Mouse (Mus musculus): ENCODE results near the gene Bves. TPM values are rescaled to one million over a fixed set of nuclear protein-coding genes. Genes with fewer than 3 reads are reported as not detected.

The Bves gene
- polyA plus RNA-seq, 1 experiment from 2014 or later, result 1.9 TPM

DNA sequence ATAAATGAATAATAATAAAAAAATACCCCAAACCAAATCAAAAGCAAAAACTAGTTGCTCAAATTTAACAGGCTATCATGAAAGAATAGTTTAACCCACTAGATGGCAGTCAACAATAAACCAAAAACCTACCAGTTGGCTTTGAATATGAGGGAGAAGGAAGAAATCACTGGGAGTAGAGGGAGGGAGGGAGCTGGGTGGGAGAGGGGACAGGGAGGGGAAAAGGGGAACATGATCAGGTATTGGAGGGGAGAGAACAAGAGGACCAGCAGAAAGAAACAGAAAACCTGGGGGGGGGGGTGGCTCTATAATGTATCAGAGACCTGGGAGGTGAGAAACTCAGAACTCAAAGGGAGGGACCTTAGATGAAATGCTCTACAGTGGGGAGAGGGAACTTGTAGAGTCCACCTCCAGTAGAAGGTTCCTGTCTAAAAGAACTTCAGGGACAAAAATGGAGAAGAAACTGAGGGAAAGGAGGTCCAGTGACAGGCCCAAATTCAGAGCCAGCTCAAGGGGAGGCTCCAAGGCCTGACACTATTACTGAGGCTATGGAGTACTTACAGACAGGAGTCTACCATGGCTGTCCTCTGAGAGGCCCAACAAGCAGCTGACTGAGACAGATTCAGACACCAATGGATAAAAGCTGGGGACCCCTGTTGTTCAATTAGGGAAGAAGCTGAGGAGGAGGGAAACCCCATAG, 46.5 kb downstream of the Bves start:
- no peak for ATAC-seq (ENCODE audit: low FRiP score, low TSS enrichment)
- Histone ChIP-seq H3K27ac (ENCODE audit: low read length) (no peak overlapping the region), H3K27me3 (ENCODE audit: insufficient read depth, low read length) (no peaks in the 10 kb centered on the region)

DNA sequence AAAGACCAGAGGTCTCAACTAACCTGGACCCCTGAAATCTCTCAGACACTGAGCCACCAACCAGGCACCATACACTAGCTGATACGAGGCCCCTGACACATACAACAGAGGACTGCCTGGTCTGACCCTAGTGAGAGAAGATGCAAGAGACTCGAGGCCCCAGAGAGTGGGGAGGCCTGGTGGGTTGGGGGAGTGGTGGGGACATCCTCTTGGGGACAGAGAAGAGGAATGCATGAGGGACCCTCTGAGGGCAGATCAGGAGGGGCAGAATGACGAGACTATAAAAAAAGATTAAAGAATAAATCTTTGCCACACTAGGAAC, 47.0 kb downstream of the Bves start:
- Histone ChIP-seq H3K27ac (ENCODE audit: low read length) (no peak overlapping the region), H3K27me3 (ENCODE audit: insufficient read depth, low read length) (no peaks in the 10 kb centered on the region), H3K9ac (replicated peaks; ENCODE audit: low read length) (no peak overlapping the region), H3K4me3 (ENCODE audit: low read length) (no peak overlapping the region), H3K36me3 (ENCODE audit: insufficient read depth, low read length) (no peaks in the 10 kb centered on the region), H3K9me3 (ENCODE audit: low read length) (no peaks in the 10 kb centered on the region), H3K4me1 (ENCODE audit: insufficient read depth, low read length) (no peaks in the 10 kb centered on the region), H3K4me2 (replicated peaks; ENCODE audit: low read depth, low read length) (no peak overlapping the region)
- ATAC-seq (ENCODE audit: low FRiP score, low TSS enrichment), result no peak
- WGBS, result 47% methylated on average over 3 of the region's 3 CpGs

More for the DNA sequence above, 46.5 kb downstream of the Bves start:
- Histone ChIP-seq H3K9ac (replicated peaks; ENCODE audit: low read length) (no peak overlapping the region), H3K4me3 (ENCODE audit: low read length) (no peak overlapping the region), H3K36me3 (ENCODE audit: insufficient read depth, low read length) (no peaks in the 10 kb centered on the region), H3K9me3 (ENCODE audit: low read length) (no peaks in the 10 kb centered on the region), H3K4me1 (ENCODE audit: insufficient read depth, low read length) (no peaks in the 10 kb centered on the region), H3K4me2 (replicated peaks; ENCODE audit: low read depth, low read length) (no peak overlapping the region)

DNA sequence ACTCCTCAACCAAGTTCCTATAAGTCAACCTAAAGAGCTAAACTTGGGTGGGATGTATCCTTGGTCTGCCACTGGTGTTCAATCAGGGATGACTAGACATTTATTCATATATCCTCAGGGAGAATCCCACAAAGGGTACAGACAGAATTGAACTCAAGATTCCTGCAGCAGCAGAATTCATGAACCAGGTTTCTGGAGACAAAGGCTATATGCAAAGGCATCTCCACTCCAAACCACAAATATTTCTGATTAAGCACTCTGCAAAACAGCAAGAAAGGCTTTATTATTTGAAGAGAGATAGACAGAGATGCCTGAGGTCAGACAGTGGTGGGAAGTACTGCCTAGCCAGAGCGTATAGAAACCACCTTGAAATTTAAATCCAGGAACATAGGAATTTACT, 62.6 kb downstream of the Bves start:
- Histone ChIP-seq H3K4me1 (ENCODE audit: insufficient read depth, low read length) (no peaks in the 10 kb centered on the region), H3K9ac (replicated peaks; ENCODE audit: low read length) (no peak overlapping the region), H3K9me3 (ENCODE audit: low read length) (no peaks in the 10 kb centered on the region), H3K36me3 (ENCODE audit: insufficient read depth, low read length) (no peaks in the 10 kb centered on the region), H3K4me3 (ENCODE audit: low read length) (no peak overlapping the region), H3K4me2 (replicated peaks; ENCODE audit: low read depth, low read length) (no peak overlapping the region), H3K27ac (ENCODE audit: low read length) (no peak overlapping the region), H3K27me3 (ENCODE audit: insufficient read depth, low read length) (no peaks in the 10 kb centered on the region)
- WGBS, result 79% methylated on average over 1 of the region's 1 CpGs
- no peak for ATAC-seq (ENCODE audit: low FRiP score, low TSS enrichment)

DNA sequence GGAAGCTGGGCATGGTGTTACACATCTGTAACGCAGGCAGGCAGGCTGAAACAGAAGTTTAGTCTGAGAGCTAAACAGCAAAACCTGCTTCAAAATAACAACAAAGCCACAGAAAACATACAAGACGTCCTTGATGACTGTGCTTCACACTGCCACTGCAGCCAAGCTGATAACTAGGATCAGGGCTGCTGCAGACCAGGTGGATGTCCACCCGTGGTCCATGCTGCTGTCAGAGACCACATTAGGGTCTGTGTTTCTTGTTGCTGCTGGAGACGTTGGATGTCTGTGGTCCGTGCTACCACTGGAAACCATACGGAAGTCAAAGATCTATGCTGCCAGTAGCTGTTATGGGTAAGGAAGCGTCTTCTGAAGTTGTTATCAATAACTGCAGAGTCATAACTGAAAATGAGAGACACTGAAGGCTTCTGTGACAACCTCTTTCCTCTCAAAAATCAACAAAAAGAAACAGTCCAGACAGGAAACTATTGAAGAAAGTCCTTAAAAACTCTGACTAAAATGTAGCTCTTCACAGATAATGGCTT, 64.2 kb downstream of the Bves start:
- no peaks in the 10 kb centered on the region for H3K27me3 ChIP-seq (ENCODE audit: insufficient read depth, low read length)
- no peaks in the 10 kb centered on the region for H3K36me3 ChIP-seq (ENCODE audit: insufficient read depth, low read length)
- ATAC-seq (ENCODE audit: low FRiP score, low TSS enrichment), result no peak
- H3K9ac ChIP-seq (replicated peaks; ENCODE audit: low read length), result no peak overlapping the region
- H3K9me3 ChIP-seq (ENCODE audit: low read length), result no peaks in the 10 kb centered on the region
- WGBS, result 50% methylated on average over 7 of the region's 7 CpGs
- H3K4me2 ChIP-seq (replicated peaks; ENCODE audit: low read depth, low read length), result no peak overlapping the region
- no peak overlapping the region for H3K4me3 ChIP-seq (ENCODE audit: low read length)
- H3K27ac ChIP-seq (ENCODE audit: low read length), result no peak overlapping the region
- H3K4me1 ChIP-seq (ENCODE audit: insufficient read depth, low read length), result no peaks in the 10 kb centered on the region

DNA sequence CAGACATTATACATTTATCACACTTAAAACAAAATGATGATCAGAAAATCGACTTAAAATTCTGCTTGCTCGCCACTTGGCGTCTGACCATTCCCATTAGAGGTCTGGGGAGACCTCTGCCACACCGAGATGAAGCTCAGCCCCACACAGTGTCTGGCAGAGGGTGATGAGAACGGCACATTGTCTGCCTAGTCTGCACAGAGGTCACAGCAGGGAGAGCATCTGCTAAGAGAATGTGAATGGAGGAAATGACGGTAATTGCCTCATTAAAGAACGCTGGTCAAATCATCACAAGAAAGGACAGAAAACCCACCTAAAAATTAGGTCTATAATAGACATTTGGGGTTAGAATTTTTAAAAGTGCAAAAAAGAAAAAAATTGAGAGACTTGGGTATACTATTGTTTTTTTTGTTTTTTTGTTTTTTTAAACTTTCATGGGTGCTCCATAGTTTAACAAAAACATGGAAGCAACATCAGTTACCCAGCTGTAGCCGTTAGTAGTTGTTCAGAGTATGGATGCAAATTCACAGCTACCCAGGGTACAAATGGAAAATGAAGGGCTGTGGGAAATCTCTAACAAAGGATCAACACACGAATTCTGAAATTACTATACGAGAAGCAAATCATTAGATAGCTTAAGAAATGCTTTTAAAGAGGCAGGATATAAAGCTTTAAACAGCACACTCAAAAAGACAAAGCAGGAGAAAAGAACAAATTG, 75.2 kb downstream of the Bves start:
- Histone ChIP-seq H3K27me3 (ENCODE audit: insufficient read depth, low read length) (no peaks in the 10 kb centered on the region), H3K4me3 (ENCODE audit: low read length) (no peak overlapping the region), H3K9ac (replicated peaks; ENCODE audit: low read length) (no peak overlapping the region), H3K27ac (ENCODE audit: low read length) (no peak overlapping the region), H3K4me2 (replicated peaks; ENCODE audit: low read depth, low read length) (no peak overlapping the region), H3K36me3 (ENCODE audit: insufficient read depth, low read length) (no peaks in the 10 kb centered on the region), H3K9me3 (ENCODE audit: low read length) (no peaks in the 10 kb centered on the region), H3K4me1 (ENCODE audit: insufficient read depth, low read length) (no peaks in the 10 kb centered on the region)
- no peak for ATAC-seq (ENCODE audit: low FRiP score, low TSS enrichment)
- WGBS, result 37% methylated on average over 10 of the region's 10 CpGs

DNA sequence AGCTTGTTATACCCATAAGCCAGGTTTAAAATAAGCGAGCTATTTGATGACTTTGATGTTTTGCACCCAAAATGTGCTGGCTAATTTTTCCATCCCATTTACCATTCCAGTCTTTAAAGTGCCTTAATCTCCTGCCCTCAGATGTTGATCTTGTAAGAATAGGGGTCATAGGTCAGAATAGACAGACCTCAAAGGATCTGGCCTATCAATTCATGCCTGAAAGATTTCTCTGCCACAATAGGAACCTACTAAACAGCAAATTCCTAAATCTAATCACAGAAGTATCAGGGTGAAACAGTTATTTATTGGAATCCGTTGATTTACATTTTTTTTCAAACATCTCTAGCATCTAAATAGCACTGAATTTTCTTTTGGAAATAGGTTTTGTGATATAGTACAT, 76.2 kb downstream of the Bves start:
- 67% methylated on average over 2 of the region's 2 CpGs for WGBS
- H3K36me3 ChIP-seq (ENCODE audit: insufficient read depth, low read length), result no peaks in the 10 kb centered on the region

DNA sequence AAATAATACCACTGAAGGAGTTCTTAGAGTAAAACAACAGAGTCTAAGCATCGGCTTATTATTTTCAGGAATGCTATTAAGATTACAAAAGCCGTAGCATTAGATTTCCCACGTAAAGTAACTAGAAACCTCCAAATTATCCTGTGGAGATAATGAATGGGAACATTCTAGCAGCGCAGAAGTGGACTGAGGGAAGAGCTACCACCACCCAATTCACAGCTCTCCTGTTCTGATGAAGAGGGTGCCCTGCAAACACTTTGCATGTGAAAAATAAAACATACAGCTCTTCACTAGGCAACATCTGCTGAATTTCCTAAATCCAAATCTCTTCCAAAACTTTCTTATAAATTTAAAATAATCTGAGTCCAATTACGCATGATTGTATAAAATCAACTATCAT, 76.6 kb downstream of the Bves start:
- 68% methylated on average over 5 of the region's 5 CpGs for WGBS
- Histone ChIP-seq H3K4me3 (ENCODE audit: low read length) (no peak overlapping the region), H3K4me1 (ENCODE audit: insufficient read depth, low read length) (no peaks in the 10 kb centered on the region), H3K9me3 (ENCODE audit: low read length) (no peaks in the 10 kb centered on the region), H3K9ac (replicated peaks; ENCODE audit: low read length) (no peak overlapping the region), H3K4me2 (replicated peaks; ENCODE audit: low read depth, low read length) (no peak overlapping the region), H3K36me3 (ENCODE audit: insufficient read depth, low read length) (no peaks in the 10 kb centered on the region), H3K27me3 (ENCODE audit: insufficient read depth, low read length) (no peaks in the 10 kb centered on the region), H3K27ac (ENCODE audit: low read length) (no peak overlapping the region)
- no peak for ATAC-seq (ENCODE audit: low FRiP score, low TSS enrichment)

More for the DNA sequence above, 76.2 kb downstream of the Bves start:
- H3K4me2 ChIP-seq (replicated peaks; ENCODE audit: low read depth, low read length), result no peak overlapping the region
- no peaks in the 10 kb centered on the region for H3K27me3 ChIP-seq (ENCODE audit: insufficient read depth, low read length)
- H3K27ac ChIP-seq (ENCODE audit: low read length), result no peak overlapping the region
- H3K9me3 ChIP-seq (ENCODE audit: low read length), result no peaks in the 10 kb centered on the region
- no peak overlapping the region for H3K9ac ChIP-seq (replicated peaks; ENCODE audit: low read length)
- no peak overlapping the region for H3K4me3 ChIP-seq (ENCODE audit: low read length)
- no peak for ATAC-seq (ENCODE audit: low FRiP score, low TSS enrichment)
- H3K4me1 ChIP-seq (ENCODE audit: insufficient read depth, low read length), result no peaks in the 10 kb centered on the region

Other genes starting within 250 kb of the Bves start
- 0.31 and 0.75 TPM in 2 replicates for gene Popdc3, start 157.7 kb upstream of the Bves start, polyA plus RNA-seq (2015; fragmentation: Nextera tagmentation; extraction: Ambion mirVana)
- gene Lin28b, start 150.6 kb downstream of the Bves start, polyA plus RNA-seq (2015; fragmentation: Nextera tagmentation; extraction: Ambion mirVana), result 0.75 and 1.3 TPM in 2 replicates
- gene Hace1, start 242.1 kb downstream of the Bves start, polyA plus RNA-seq (2015; fragmentation: Nextera tagmentation; extraction: Ambion mirVana), result 15.6 and 18.5 TPM in 2 replicates